27 mouse cellular contexts compared by ENCODE assay signal in the genomic region with DNA sequence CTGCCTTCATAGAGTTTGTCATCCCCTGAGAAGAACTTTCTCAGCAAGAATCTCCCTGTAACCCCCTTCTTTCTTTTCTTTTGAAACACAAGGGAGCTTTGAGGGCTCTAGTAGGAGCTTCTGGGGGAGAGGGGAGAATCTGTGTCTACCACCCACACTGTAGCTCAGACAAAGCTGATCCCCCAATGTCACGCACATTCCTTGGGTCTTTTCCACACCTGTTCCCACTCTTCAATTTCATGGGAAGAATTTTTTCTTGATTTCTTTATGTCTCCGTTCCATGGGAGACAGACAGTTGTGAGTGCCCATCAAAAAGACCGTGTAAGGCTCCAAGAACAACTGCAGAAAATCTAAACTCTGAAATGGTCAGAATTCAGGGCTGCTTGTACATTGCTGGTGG. TPM values are rescaled to one million over a fixed set of nuclear protein-coding genes. Genes with fewer than 3 reads are reported as not detected.
DNase-seq lines count a peak whose midpoint lies in the region; ATAC-seq and TF ChIP-seq lines count a peak whose summit lies in the region.
"Had no signal": no experiment of that assay in that cellular context is flagged by ENCODE, and none has a peak within 500 bp of the region (broad histone marks: within the 10 kb centered on the region; RNA-seq: fewer than 3 reads in every experiment).

No protein-coding gene starts in this region.

- H3K27ac ChIP-seq in forebrain, embryonic 10.5 days, result peak overlapping the region; percentile 64
- H3K27ac ChIP-seq in forebrain, postnatal 0 days (ENCODE audit: low read depth, low read length), result no peak overlapping the region
- peak overlapping the region; percentile 55; the same call in 1 of the 2 replicates for H3K27ac ChIP-seq in midbrain, embryonic 10.5 days (replicated peaks)
- no peak overlapping the region for H3K27ac ChIP-seq in midbrain, embryonic 14.5 days (replicated peaks; ENCODE audit: low read depth, low read length)
- peak overlapping the region; percentile 3; the same call in 1 of the 2 replicates for H3K27ac ChIP-seq in limb, embryonic 12.5 days
- H3K27ac ChIP-seq: heart, embryonic 13.5 days; hindbrain, embryonic 13.5 days; midbrain, embryonic 12.5 days had no signal

- H3K9ac ChIP-seq in forebrain, postnatal 0 days, result no peak overlapping the region
- no peak overlapping the region for H3K9ac ChIP-seq in midbrain, embryonic 14.5 days (replicated peaks; ENCODE audit: low read length)
- H3K9ac ChIP-seq in limb, embryonic 12.5 days (replicated peaks), result no peak overlapping the region
- H3K9ac ChIP-seq: heart, embryonic 13.5 days; hindbrain, embryonic 13.5 days; liver, postnatal 0 days; midbrain, embryonic 12.5 days had no signal

- no peaks in the 10 kb centered on the region for H3K27me3 ChIP-seq in forebrain, embryonic 10.5 days (ENCODE audit: poor library complexity, severe bottlenecking)
- H3K27me3 ChIP-seq in forebrain, postnatal 0 days (ENCODE audit: insufficient read depth, low read length), result no peaks in the 10 kb centered on the region
- no peaks in the 10 kb centered on the region for H3K27me3 ChIP-seq in midbrain, embryonic 10.5 days (ENCODE audit: low read depth, poor library complexity, severe bottlenecking)
- no peaks in the 10 kb centered on the region for H3K27me3 ChIP-seq in midbrain, embryonic 14.5 days (ENCODE audit: control insufficient read depth, insufficient read depth, low read length)
- no peaks in the 10 kb centered on the region for H3K27me3 ChIP-seq in limb, embryonic 12.5 days
- H3K27me3 ChIP-seq: heart, embryonic 13.5 days; hindbrain, embryonic 13.5 days; midbrain, embryonic 12.5 days had no signal

- H3K4me3 ChIP-seq in forebrain, embryonic 10.5 days, result no peak overlapping the region
- no peak overlapping the region for H3K4me3 ChIP-seq in forebrain, postnatal 0 days (ENCODE audit: low read depth, low read length)
- no peak overlapping the region for H3K4me3 ChIP-seq in midbrain, embryonic 10.5 days
- no peak overlapping the region for H3K4me3 ChIP-seq in midbrain, embryonic 14.5 days (replicated peaks; ENCODE audit: low read depth, low read length)
- no peak overlapping the region for H3K4me3 ChIP-seq in limb, embryonic 12.5 days (replicated peaks)
- H3K4me3 ChIP-seq: heart, embryonic 13.5 days; hindbrain, embryonic 13.5 days; midbrain, embryonic 12.5 days had no signal

- DNase-seq in forebrain, embryonic 10.5 days (ENCODE audit: extremely low spot score, low spot score), result no peak
- no peak for DNase-seq in forebrain, postnatal 0 days
- DNase-seq in midbrain, embryonic 10.5 days (ENCODE audit: low spot score), result no peak
- DNase-seq in midbrain, embryonic 14.5 days, result no peak
- no peak for DNase-seq in lung, postnatal 4 days
- DNase-seq in urinary bladder, postnatal 4 days (ENCODE audit: low spot score in 2 of 2), result no peak
- no peak for DNase-seq in cerebellum, adult 11 months
- DNase-seq: adrenal gland, postnatal 14 days; cerebellum, adult 9-10 months; gastrocnemius, postnatal 10 days; heart, postnatal 14 days; kidney, adult 2 months; kidney, postnatal 10 days; liver, postnatal 0 days; right cerebral cortex, postnatal 25 days; spleen, adult 18-20 months had no signal

- ATAC-seq in forebrain, postnatal 0 days, result no peak
- ATAC-seq in midbrain, embryonic 14.5 days (ENCODE audit: low FRiP score, low TSS enrichment), result no peak
- peak; percentile 37; the same call in 1 of the 2 replicates for ATAC-seq in limb, embryonic 12.5 days (ENCODE audit: insufficient number of reproducible peaks, insufficient read depth, low FRiP score, low TSS enrichment, low read depth)
- ATAC-seq: CD4-positive, CD25-positive, alpha-beta regulatory T cell, adult 4 months; liver, postnatal 0 days; lung, postnatal 0 days had no signal

- H3K4me2 ChIP-seq in forebrain, postnatal 0 days (ENCODE audit: low read depth), result no peak overlapping the region
- no peak overlapping the region for H3K4me2 ChIP-seq in midbrain, embryonic 14.5 days (ENCODE audit: low read length)
- H3K4me2 ChIP-seq in limb, embryonic 12.5 days, result no peak overlapping the region
- H3K4me2 ChIP-seq: heart, embryonic 13.5 days; hindbrain, embryonic 13.5 days; liver, embryonic 11.5 days; midbrain, embryonic 12.5 days had no signal

- peaks cover 10% of the 10 kb centered on the region for H3K4me1 ChIP-seq in forebrain, embryonic 10.5 days
- no peaks in the 10 kb centered on the region for H3K4me1 ChIP-seq in forebrain, postnatal 0 days (ENCODE audit: insufficient read depth)
- H3K4me1 ChIP-seq in midbrain, embryonic 10.5 days, result peaks cover 11% of the 10 kb centered on the region
- H3K4me1 ChIP-seq in midbrain, embryonic 14.5 days (ENCODE audit: control insufficient read depth, insufficient read depth, low read length), result no peaks in the 10 kb centered on the region
- H3K4me1 ChIP-seq in limb, embryonic 12.5 days (replicated peaks), result 0 out of 2 replicates have a peak, but pooled peaks cover 6% of the 10 kb centered on the region
- H3K4me1 ChIP-seq: heart, embryonic 13.5 days had no signal

- WGBS in forebrain, embryonic 10.5 days, result 72% methylated on average over 3 of the region's 3 CpGs
- WGBS in forebrain, postnatal 0 days, result 60% methylated on average over 3 of the region's 3 CpGs
- 79% methylated on average over 3 of the region's 3 CpGs for WGBS in midbrain, embryonic 10.5 days
- 69% methylated on average over 3 of the region's 3 CpGs for WGBS in midbrain, embryonic 14.5 days
- 74% methylated on average over 3 of the region's 3 CpGs for WGBS in limb, embryonic 12.5 days

- no peaks in the 10 kb centered on the region for H3K9me3 ChIP-seq in forebrain, embryonic 10.5 days
- 0 out of 2 replicates have a peak, but pooled peaks cover 7% of the 10 kb centered on the region for H3K9me3 ChIP-seq in forebrain, postnatal 0 days (ENCODE audit: low read length)
- H3K9me3 ChIP-seq in midbrain, embryonic 10.5 days (replicated peaks), result no peaks in the 10 kb centered on the region
- H3K9me3 ChIP-seq in midbrain, embryonic 14.5 days (ENCODE audit: control insufficient read depth, low read length), result no peaks in the 10 kb centered on the region
- H3K9me3 ChIP-seq in limb, embryonic 12.5 days, result no peaks in the 10 kb centered on the region
- H3K9me3 ChIP-seq: heart, embryonic 13.5 days; midbrain, embryonic 12.5 days had no signal

- no peak for TF ChIP-seq CTCF in forebrain, postnatal 0 days (IDR thresholded peaks at IDR 0.05; ENCODE audit: low read depth)

- no peaks in the 10 kb centered on the region for H3K36me3 ChIP-seq in forebrain, embryonic 10.5 days (replicated peaks)
- no peaks in the 10 kb centered on the region for H3K36me3 ChIP-seq in forebrain, postnatal 0 days (ENCODE audit: insufficient read depth)
- no peaks in the 10 kb centered on the region for H3K36me3 ChIP-seq in midbrain, embryonic 10.5 days
- no peaks in the 10 kb centered on the region for H3K36me3 ChIP-seq in midbrain, embryonic 14.5 days (ENCODE audit: control insufficient read depth, insufficient read depth, low read length)
- H3K36me3 ChIP-seq in limb, embryonic 12.5 days, result no peaks in the 10 kb centered on the region
- H3K36me3 ChIP-seq: heart, embryonic 13.5 days; hindbrain, embryonic 13.5 days; midbrain, embryonic 12.5 days had no signal

RNA-seq across cellular contexts. Expression of a gene that starts 35.2 kb away (rescaled TPM):
- 4.0 and 4.6 TPM in 2 replicates for polyA plus RNA-seq in forebrain, embryonic 10.5 days (2016; fragmentation: Nextera tagmentation; extraction: Ambion mirVana)
- 31.0 and 45.8 TPM in 2 replicates for total RNA-seq in forebrain, postnatal 0 days (2014; rRNA removed)
- 27.4 and 32.2 TPM in 2 replicates for polyA plus RNA-seq in forebrain, postnatal 0 days (2015; fragmentation: Nextera tagmentation; extraction: Ambion mirVana)
- 7.4 and 15.4 TPM in 2 replicates for polyA plus RNA-seq in midbrain, embryonic 10.5 days (2016; fragmentation: Nextera tagmentation; extraction: Ambion mirVana)
- 2.4 and 16.6 TPM in 2 replicates for polyA plus RNA-seq in midbrain, embryonic 14.5 days (2014; fragmentation: Nextera tagmentation; extraction: Ambion mirVana)
- 109 and 120 TPM in 2 replicates for polyA plus RNA-seq in limb, embryonic 12.5 days (2016; fragmentation: Nextera tagmentation; extraction: Ambion mirVana)
- total RNA-seq: monocyte, adult 5-6 weeks had no signal

RNA-seq across cellular contexts. Expression of a gene that starts 35.2 kb away (rescaled TPM):
- polyA plus RNA-seq in forebrain, embryonic 10.5 days (2016; fragmentation: Nextera tagmentation; extraction: Ambion mirVana), result 2.2 and 3.6 TPM in 2 replicates
- total RNA-seq in forebrain, postnatal 0 days (2014; rRNA removed), result 612 and 779 TPM in 2 replicates
- 54.0 and 58.3 TPM in 2 replicates for polyA plus RNA-seq in forebrain, postnatal 0 days (2015; fragmentation: Nextera tagmentation; extraction: Ambion mirVana)
- polyA plus RNA-seq in midbrain, embryonic 10.5 days (2016; fragmentation: Nextera tagmentation; extraction: Ambion mirVana), result 5.2 and 8.1 TPM in 2 replicates
- polyA plus RNA-seq in midbrain, embryonic 14.5 days (2014; fragmentation: Nextera tagmentation; extraction: Ambion mirVana), result 51.6 and 96.9 TPM in 2 replicates
- polyA plus RNA-seq in limb, embryonic 12.5 days (2016; fragmentation: Nextera tagmentation; extraction: Ambion mirVana), result 1.4 and 1.8 TPM in 2 replicates
- total RNA-seq: common myeloid progenitor, adult 5-6 weeks; granulocyte monocyte progenitor cell, adult 5-6 weeks; monocyte, adult 5-6 weeks had no signal
- polyA plus RNA-seq: CD4-positive, CD25-positive, alpha-beta regulatory T cell, adult 4 months; liver, postnatal 0 days; lung, postnatal 0 days; thymus, postnatal 0 days had no signal

RNA-seq across cellular contexts. Expression of a gene that starts 50.3 kb away (rescaled TPM):
- polyA plus RNA-seq in forebrain, embryonic 10.5 days (2016; fragmentation: Nextera tagmentation; extraction: Ambion mirVana), result 0.36 and 0.90 TPM in 2 replicates
- 0.38 and 3.0 TPM in 2 replicates for total RNA-seq in forebrain, postnatal 0 days (2014; rRNA removed)
- polyA plus RNA-seq in forebrain, postnatal 0 days (2015; fragmentation: Nextera tagmentation; extraction: Ambion mirVana), result 1.1 and 1.5 TPM in 2 replicates
- polyA plus RNA-seq in midbrain, embryonic 10.5 days (2016; fragmentation: Nextera tagmentation; extraction: Ambion mirVana), result 0.51 and 0.62 TPM in 2 replicates
- polyA plus RNA-seq in midbrain, embryonic 14.5 days (2014; fragmentation: Nextera tagmentation; extraction: Ambion mirVana), result 0.09 and 0.54 TPM in 2 replicates
- polyA plus RNA-seq in limb, embryonic 12.5 days (2016; fragmentation: Nextera tagmentation; extraction: Ambion mirVana), result 0.19 and 0.42 TPM in 2 replicates
- total RNA-seq: adrenal gland, postnatal 14 days; common myeloid progenitor, adult 5-6 weeks; gastrocnemius, postnatal 10 days; granulocyte monocyte progenitor cell, adult 5-6 weeks; monocyte, adult 5-6 weeks had no signal
- polyA plus RNA-seq: CD4-positive, CD25-positive, alpha-beta regulatory T cell, adult 4 months; kidney, adult 2 months; liver, embryonic 11.5 days; liver, postnatal 0 days had no signal

Comparison
In these comparisons a context has a peak if more than half of its experiments do, and no peak if none do; other contexts are left out.
1. H3K27ac ChIP-seq: peak in forebrain, embryonic 10.5 days (single experiment), midbrain, embryonic 10.5 days (single experiment) and limb, embryonic 12.5 days (single experiment); none in forebrain, postnatal 0 days (single experiment) and midbrain, embryonic 14.5 days (single experiment).